In genomic region chr4:128753571-128753970, GRCm38 (mm10) we compare ENCODE assay signal across 13 mouse cellular contexts.
"Had no signal": no experiment of that assay in that cellular context is flagged by ENCODE, and none has a peak within 500 bp of the region (broad histone marks: within the 10 kb centered on the region; RNA-seq: fewer than 3 reads in every experiment).

No protein-coding gene starts in this region.

- H3K9me3 ChIP-seq: limb, embryonic 15.5 days; liver, embryonic 12.5 days; neural tube, embryonic 15.5 days had no signal

- DNase-seq: kidney, adult 9 months; kidney, postnatal 36 days; layer of hippocampus, adult 9-11 months; layer of hippocampus, postnatal 36 days; lung, embryonic 14.5 days; lung, postnatal 10 days; right cerebral cortex, adult 18-20 months; right cerebral cortex, postnatal 25 days had no signal

- H3K27me3 ChIP-seq: limb, embryonic 15.5 days; liver, embryonic 12.5 days; neural tube, embryonic 15.5 days had no signal

- H3K4me2 ChIP-seq: limb, embryonic 15.5 days; liver, embryonic 12.5 days; lung, embryonic 14.5 days; neural tube, embryonic 15.5 days had no signal

- ATAC-seq: liver, embryonic 12.5 days had no signal

- H3K27ac ChIP-seq: kidney, postnatal 0 days; limb, embryonic 15.5 days; liver, embryonic 12.5 days; neural tube, embryonic 15.5 days had no signal

- H3K9ac ChIP-seq: limb, embryonic 15.5 days; liver, embryonic 12.5 days; lung, embryonic 14.5 days; neural tube, embryonic 15.5 days had no signal

- H3K4me1 ChIP-seq: liver, embryonic 12.5 days; neural tube, embryonic 15.5 days had no signal

- H3K4me3 ChIP-seq: limb, embryonic 15.5 days; liver, embryonic 12.5 days; myocyte; neural tube, embryonic 15.5 days had no signal
